In the genomic region with DNA sequence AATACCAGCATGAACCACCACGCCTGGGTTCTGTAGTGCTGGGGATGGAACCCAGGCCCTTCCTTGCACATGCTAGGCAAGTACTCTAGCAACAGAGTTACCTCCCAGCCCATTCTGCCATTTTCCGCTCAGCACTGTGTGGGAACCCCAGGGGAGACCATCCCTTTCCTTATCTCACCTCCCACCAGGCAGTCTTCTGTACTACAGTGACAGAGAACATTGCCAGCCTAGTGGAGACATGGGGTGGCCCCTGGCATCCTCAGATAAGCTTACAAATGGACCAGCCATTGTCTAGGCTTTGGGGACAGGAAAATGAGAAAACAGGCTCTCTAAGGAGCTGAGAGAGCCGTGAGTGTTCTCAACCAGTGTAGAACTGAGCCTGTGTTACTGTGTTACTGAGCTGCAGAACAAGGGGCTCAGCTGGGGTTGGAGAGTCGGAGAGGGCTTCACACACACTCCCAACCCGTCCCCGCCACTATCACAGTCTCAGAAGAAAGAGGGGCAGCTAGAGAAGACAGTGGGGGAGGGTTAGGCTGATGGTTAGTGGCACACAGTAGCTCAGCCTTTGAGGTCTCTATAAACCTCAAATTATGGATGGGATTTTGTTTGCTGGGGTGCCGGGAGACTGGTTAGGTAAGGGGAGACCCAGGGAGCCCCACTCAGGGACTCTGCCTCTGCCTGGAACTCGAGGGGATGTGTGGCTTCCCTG, we compare ENCODE assay signal across 11 mouse cellular contexts.
DNase-seq lines count a peak whose midpoint lies in the region; ATAC-seq and TF ChIP-seq lines count a peak whose summit lies in the region.
"Had no signal": no experiment of that assay in that cellular context is flagged by ENCODE, and none has a peak within 500 bp of the region (broad histone marks: within the 10 kb centered on the region; RNA-seq: fewer than 3 reads in every experiment).

No protein-coding gene starts in this region.

- no peak for TF ChIP-seq CTCF in heart, adult 2 months (IDR thresholded peaks at IDR 0.05)
- TF ChIP-seq CTCF in gastrocnemius, adult 2 months (IDR thresholded peaks at IDR 0.05) = no peak

- no peak for TF ChIP-seq EP300 in heart, adult 2 months (IDR thresholded peaks at IDR 0.05; ENCODE audit: insufficient read depth, low read depth, low read length)

- peaks cover 73% of the 10 kb centered on the region for H3K4me1 ChIP-seq in heart, embryonic 10.5 days
- H3K4me1 ChIP-seq in heart, adult 2 months (ENCODE audit: control insufficient read depth, insufficient read depth, low read length) = peaks cover 16% of the 10 kb centered on the region
- H3K4me1 ChIP-seq in midbrain, embryonic 12.5 days = peaks cover 27% of the 10 kb centered on the region
- peaks cover 16% of the 10 kb centered on the region for H3K4me1 ChIP-seq in midbrain, embryonic 11.5 days (ENCODE audit: control insufficient read depth, insufficient read depth, low read length)
- H3K4me1 ChIP-seq in liver, embryonic 16.5 days (ENCODE audit: control insufficient read depth, low read depth, low read length) = peaks cover 27% of the 10 kb centered on the region

- peaks cover 9% of the 10 kb centered on the region; the same call in 1 of the 2 replicates for H3K36me3 ChIP-seq in heart, embryonic 10.5 days
- H3K36me3 ChIP-seq in heart, adult 2 months (ENCODE audit: control insufficient read depth, insufficient read depth, low read length) = no peaks in the 10 kb centered on the region
- H3K36me3 ChIP-seq in midbrain, embryonic 12.5 days = no peaks in the 10 kb centered on the region
- H3K36me3 ChIP-seq in midbrain, embryonic 11.5 days (ENCODE audit: control insufficient read depth, insufficient read depth, low read length) = no peaks in the 10 kb centered on the region
- no peaks in the 10 kb centered on the region for H3K36me3 ChIP-seq in liver, embryonic 16.5 days (ENCODE audit: control insufficient read depth, insufficient read depth)
- H3K36me3 ChIP-seq: embryonic facial prominence, embryonic 15.5 days had no signal

- no peaks in the 10 kb centered on the region for H3K27me3 ChIP-seq in heart, embryonic 10.5 days (ENCODE audit: insufficient read depth, poor library complexity, severe bottlenecking)
- H3K27me3 ChIP-seq in heart, adult 2 months (ENCODE audit: control insufficient read depth, insufficient read depth, low read length) = no peaks in the 10 kb centered on the region
- H3K27me3 ChIP-seq in midbrain, embryonic 12.5 days = peaks cover 5% of the 10 kb centered on the region; the same call in 1 of the 2 replicates
- H3K27me3 ChIP-seq in midbrain, embryonic 11.5 days (ENCODE audit: control insufficient read depth, insufficient read depth, low read length) = no peaks in the 10 kb centered on the region
- H3K27me3 ChIP-seq in liver, embryonic 16.5 days (ENCODE audit: control insufficient read depth, insufficient read depth, low read depth, low read length) = no peaks in the 10 kb centered on the region

- no peak overlapping the region for H3K4me2 ChIP-seq in midbrain, embryonic 12.5 days (replicated peaks)
- H3K4me2 ChIP-seq in midbrain, embryonic 11.5 days = no peak overlapping the region
- peak overlapping the region; percentile 40 for H3K4me2 ChIP-seq in liver, embryonic 16.5 days (ENCODE audit: low read depth, low read length)
- H3K4me2 ChIP-seq: embryonic facial prominence, embryonic 15.5 days had no signal

- no peaks in the 10 kb centered on the region for H3K9me3 ChIP-seq in heart, embryonic 10.5 days
- no peaks in the 10 kb centered on the region for H3K9me3 ChIP-seq in midbrain, embryonic 12.5 days
- H3K9me3 ChIP-seq in midbrain, embryonic 11.5 days (ENCODE audit: control insufficient read depth, low read length) = no peaks in the 10 kb centered on the region
- no peaks in the 10 kb centered on the region for H3K9me3 ChIP-seq in liver, embryonic 16.5 days (replicated peaks; ENCODE audit: control insufficient read depth, low read length)
- H3K9me3 ChIP-seq: embryonic facial prominence, embryonic 15.5 days had no signal

- WGBS in heart, embryonic 10.5 days = 47% methylated on average over 8 of the region's 8 CpGs
- WGBS in heart, adult 2 months = 81% methylated on average over 8 of the region's 8 CpGs
- 67% methylated on average over 8 of the region's 8 CpGs for whole genome bisulfite sequencing in midbrain, embryonic 12.5 days
- whole genome bisulfite sequencing in midbrain, embryonic 11.5 days = 66% methylated on average over 8 of the region's 8 CpGs
- WGBS in liver, embryonic 16.5 days (ENCODE audit: insufficient replicate concordance) = 33% methylated on average over 8 of the region's 8 CpGs

- no peak overlapping the region for H3K4me3 ChIP-seq in heart, embryonic 10.5 days
- H3K4me3 ChIP-seq in heart, adult 2 months = no peak overlapping the region
- H3K4me3 ChIP-seq in midbrain, embryonic 12.5 days = no peak overlapping the region
- H3K4me3 ChIP-seq in midbrain, embryonic 11.5 days (ENCODE audit: low read depth, low read length) = no peak overlapping the region
- H3K4me3 ChIP-seq in liver, embryonic 16.5 days (ENCODE audit: low read depth, low read length) = no peak overlapping the region
- no peak overlapping the region for H3K4me3 ChIP-seq in gastrocnemius, adult 2 months
- H3K4me3 ChIP-seq: embryonic facial prominence, embryonic 15.5 days had no signal

- no peak for ATAC-seq in midbrain, embryonic 12.5 days (ENCODE audit: low FRiP score, low read depth)
- no peak for ATAC-seq in midbrain, embryonic 11.5 days (ENCODE audit: low FRiP score)
- peak; percentile 83 for ATAC-seq in common myeloid progenitor, adult 5-6 weeks (replicated peaks; ENCODE audit: low read depth, poor library complexity, severe bottlenecking)
- peak; percentile 96 for ATAC-seq in liver, embryonic 16.5 days (ENCODE audit: low read depth)
- ATAC-seq: intestine, embryonic 16.5 days had no signal

- no peak for TF ChIP-seq POLR2A in heart, adult 2 months (IDR thresholded peaks at IDR 0.05; ENCODE audit: insufficient read depth, low read depth, low read length)

- H3K79me2 ChIP-seq in heart, adult 2 months (replicated peaks; ENCODE audit: control insufficient read depth, insufficient read depth, low read length) = no peaks in the 10 kb centered on the region

- DNase-seq in heart, embryonic 10.5 days (ENCODE audit: low spot score) = no peak
- no peak for DNase-seq in heart, adult 2 months
- DNase-seq in midbrain, embryonic 11.5 days (ENCODE audit: low spot score, missing footprints) = no peak
- no peak for DNase-seq in gastrocnemius, adult 2 months
- no peak for DNase-seq in cerebellum, postnatal 25 days
- DNase-seq: thymus, adult 18-20 months had no signal

- intact Hi-C loops in heart, adult 2 months (cut with DNase I) = no loop called here
- intact Hi-C loops in gastrocnemius, adult 2 months (cut with DNase I) = no loop called here

- peak overlapping the region; percentile 30; the same call in 1 of the 2 replicates for H3K27ac ChIP-seq in heart, embryonic 10.5 days
- H3K27ac ChIP-seq in heart, adult 2 months = no peak overlapping the region
- H3K27ac ChIP-seq in midbrain, embryonic 12.5 days (replicated peaks) = 0 out of 2 replicates have a peak overlapping the region, but pooled peaks have one; percentile 5
- no peak overlapping the region for H3K27ac ChIP-seq in midbrain, embryonic 11.5 days (ENCODE audit: low read depth, low read length)
- peak overlapping the region; percentile 74 for H3K27ac ChIP-seq in liver, embryonic 16.5 days (ENCODE audit: low read length)
- no peak overlapping the region for H3K27ac ChIP-seq in gastrocnemius, adult 2 months
- H3K27ac ChIP-seq: embryonic facial prominence, embryonic 15.5 days had no signal

- H3K9ac ChIP-seq in heart, adult 2 months (ENCODE audit: low read depth, low read length) = no peak overlapping the region
- no peak overlapping the region for H3K9ac ChIP-seq in midbrain, embryonic 12.5 days (replicated peaks)
- no peak overlapping the region for H3K9ac ChIP-seq in midbrain, embryonic 11.5 days (ENCODE audit: low read length)
- peak overlapping the region; percentile 25 for H3K9ac ChIP-seq in liver, embryonic 16.5 days (ENCODE audit: low read depth, low read length)
- H3K9ac ChIP-seq: embryonic facial prominence, embryonic 15.5 days had no signal

Comparison
In these comparisons a context has a peak if more than half of its experiments do, and no peak if none do; other contexts are left out.
1. H3K27ac ChIP-seq: peak in heart, embryonic 10.5 days (single experiment), midbrain, embryonic 12.5 days (single experiment) and liver, embryonic 16.5 days (single experiment); none in heart, adult 2 months (single experiment), midbrain, embryonic 11.5 days (single experiment) and gastrocnemius, adult 2 months (single experiment).
2. ATAC-seq: peak in common myeloid progenitor, adult 5-6 weeks (single experiment) and liver, embryonic 16.5 days (single experiment); none in midbrain, embryonic 12.5 days (single experiment) and midbrain, embryonic 11.5 days (single experiment).